Mouse (Mus musculus) ES-E14 (cell line): Measurements from ENCODE around the gene Glt28d2.

Experiments
- CHD2 ChIP-seq: IDR thresholded peaks from 2 replicates; pipeline ENCODE4 v1.6.1; 2014; ENCODE audit warnings: mild to moderate bottlenecking, low read depth, low read length, inconsistent platforms
- HCFC1 ChIP-seq: IDR thresholded peaks from 2 replicates; pipeline ENCODE4 v1.6.1; 2012; ENCODE audit warnings: low read length, inconsistent platforms, borderline replicate concordance; ENCODE audit not compliant: insufficient read depth
- MAFK ChIP-seq: IDR thresholded peaks from 2 replicates; pipeline ENCODE4 v1.6.1; 2014; ENCODE audit warnings: mild to moderate bottlenecking, low read depth, low read length, inconsistent platforms; ENCODE audit not compliant: insufficient read depth
- ZC3H11A ChIP-seq: IDR thresholded peaks from 2 replicates; pipeline ENCODE4 v1.6.1; 2012; ENCODE audit warnings: low read depth, mild to moderate bottlenecking, inconsistent platforms, low read length, borderline replicate concordance
- ZNF384 ChIP-seq: IDR thresholded peaks from 2 replicates; pipeline ENCODE4 v1.6.1; 2012; ENCODE audit warnings: low read depth, low read length, inconsistent platforms

DNA sequence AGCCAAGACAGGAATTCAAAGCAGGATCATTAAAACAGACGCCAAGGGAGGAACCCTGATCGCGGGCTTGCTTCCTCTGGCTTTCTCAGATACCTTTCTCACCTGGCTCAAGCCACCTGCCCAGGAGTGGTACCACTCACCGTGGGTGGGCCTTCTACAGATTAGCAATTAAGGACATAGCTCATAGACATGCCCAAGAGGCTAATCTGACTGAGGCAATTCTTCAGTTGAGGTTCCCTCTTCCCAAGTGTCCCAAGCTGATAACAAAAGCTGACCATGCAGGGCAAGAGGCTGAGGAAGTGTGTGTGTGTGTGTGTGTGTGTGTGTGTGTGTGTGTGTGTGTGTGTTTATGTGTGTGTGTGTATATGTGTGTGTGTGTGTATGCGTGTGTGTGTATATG lies 31.4 kb downstream of the Glt28d2 start:
- no peak for TF ChIP-seq CHD2
- no peak for TF ChIP-seq ZNF384
- TF ChIP-seq ZC3H11A, result no peak
- TF ChIP-seq HCFC1, result no peak
- no peak for TF ChIP-seq MAFK
